Mouse (Mus musculus) c-Kit-positive CD71-positive TER-119-negative erythroid progenitor cells, embryonic 14.5 days (primary cell): ENCODE data around the gene Dut.
"Not testable (repeated sequence)": the region's sequence is repeated elsewhere in the genome, so short reads cannot be mapped to it uniquely, and the experiment has no call there.

ENCODE experiments used
- DNase-seq: peaks from one replicate; pipeline ENCODE4 v3.0.0-alpha.2; 2013; ENCODE audit warnings: low read depth

The Dut gene

GRCm38 (mm10) chr2:125254630-125255029, 7.6 kb downstream of the Dut start:
- DNase-seq = no peak

GRCm38 (mm10) chr2:125255886-125256285, 8.9 kb downstream of the Dut start:
- DNase-seq = no peak

- no peak for DNase-seq
Observed at GRCm38 (mm10) chr2:125259230-125260120, 12.5 kb downstream of the Dut start.

GRCm38 (mm10) chr2:125260326-125260725, 13.3 kb downstream of the Dut start:
- no peak for DNase-seq

- DNase-seq = no peak
Observed at GRCm38 (mm10) chr2:125263056-125263455, 16.1 kb downstream of the Dut start.

- DNase-seq = no peak
Observed at GRCm38 (mm10) chr2:125263753-125264152, 16.8 kb downstream of the Dut start.

- DNase-seq = no peak
Observed at GRCm38 (mm10) chr2:125268876-125269275, 21.9 kb downstream of the Dut start.

- DNase-seq = no peak
Observed at GRCm38 (mm10) chr2:125275617-125276016, 28.6 kb downstream of the Dut start.

GRCm38 (mm10) chr2:125276692-125277091, 29.7 kb downstream of the Dut start:
- DNase-seq = no peak

- DNase-seq = no peak
Observed at GRCm38 (mm10) chr2:125278474-125278873, 31.5 kb downstream of the Dut start.

- not testable (repeated sequence) for DNase-seq
Observed at GRCm38 (mm10) chr2:125279995-125280394, 33.0 kb downstream of the Dut start.

GRCm38 (mm10) chr2:125282334-125283206, 35.6 kb downstream of the Dut start:
- no peak for DNase-seq

- DNase-seq = no peak
Observed at GRCm38 (mm10) chr2:125285777-125286176, 38.8 kb downstream of the Dut start.

- DNase-seq = no peak
Observed at GRCm38 (mm10) chr2:125290197-125290965, 43.4 kb downstream of the Dut start.

GRCm38 (mm10) chr2:125291101-125291500, 44.1 kb downstream of the Dut start:
- no peak for DNase-seq

GRCm38 (mm10) chr2:125292616-125293015, 45.6 kb downstream of the Dut start:
- no peak for DNase-seq

GRCm38 (mm10) chr2:125293969-125294491, 47.0 kb downstream of the Dut start:
- DNase-seq = no peak

- no peak for DNase-seq
Observed at GRCm38 (mm10) chr2:125295526-125295925, 48.5 kb downstream of the Dut start.

- DNase-seq = no peak
Observed at GRCm38 (mm10) chr2:125298841-125299240, 51.9 kb downstream of the Dut start.

GRCm38 (mm10) chr2:125301877-125302624, 55.1 kb downstream of the Dut start:
- no peak for DNase-seq

- DNase-seq = no peak
Observed at GRCm38 (mm10) chr2:125302625-125302924, 55.6 kb downstream of the Dut start.
